14 mouse cellular contexts compared by ENCODE assay signal in genomic region chr3:132017485-132018261, GRCm38 (mm10).
DNase-seq lines count a peak whose midpoint lies in the region; ATAC-seq and TF ChIP-seq lines count a peak whose summit lies in the region.
"Had no signal": no experiment of that assay in that cellular context is flagged by ENCODE, and none has a peak within 500 bp of the region (broad histone marks: within the 10 kb centered on the region; RNA-seq: fewer than 3 reads in every experiment).

No protein-coding gene starts in this region.

- peaks cover 20% of the 10 kb centered on the region for H3K4me1 ChIP-seq in forebrain, embryonic 14.5 days (ENCODE audit: control insufficient read depth, insufficient read depth, low read length)
- peaks cover 3% of the 10 kb centered on the region; the same call in 1 of the 2 replicates for H3K4me1 ChIP-seq in hindbrain, postnatal 0 days (ENCODE audit: insufficient read depth, low read length)
- peaks cover 25% of the 10 kb centered on the region for H3K4me1 ChIP-seq in neural tube, embryonic 13.5 days (replicated peaks)

- H3K9ac ChIP-seq in forebrain, embryonic 14.5 days (ENCODE audit: low read length) = peak overlapping the region; percentile 17; the same call in 1 of the 2 replicates
- no peak overlapping the region for H3K9ac ChIP-seq in hindbrain, postnatal 0 days (replicated peaks; ENCODE audit: low read length)
- peak overlapping the region; percentile 31; the same call in 1 of the 2 replicates for H3K9ac ChIP-seq in neural tube, embryonic 13.5 days
- H3K9ac ChIP-seq: embryonic facial prominence, embryonic 13.5 days; liver, embryonic 14.5 days had no signal

- DNase-seq in embryo, embryonic 10.5 days (ENCODE audit: low spot score) = peak; percentile 59
- peak; percentile 42 for DNase-seq in forebrain, embryonic 14.5 days (ENCODE audit: low spot score)
- peak; percentile 20 for DNase-seq in hindbrain, postnatal 0 days (ENCODE audit: low spot score)
- no peak for DNase-seq in thymus, postnatal 36 days
- DNase-seq in left cerebral cortex, adult 18-20 months (ENCODE audit: low spot score in 2 of 2) = no peak
- DNase-seq: cerebellum, adult 9-10 months; kidney, adult 8-10 months; lung, postnatal 36 days had no signal

- ATAC-seq in forebrain, embryonic 14.5 days = peak; percentile 45; the same call in 1 of the 2 replicates
- peak; percentile 38; the same call in 1 of the 2 replicates for ATAC-seq in hindbrain, postnatal 0 days
- 0 out of 2 replicates have a peak, but pooled peaks have one; percentile 52 for ATAC-seq in neural tube, embryonic 13.5 days (ENCODE audit: low read depth)
- no peak for ATAC-seq in granulocyte monocyte progenitor cell, adult 5-6 weeks (replicated peaks; ENCODE audit: poor library complexity, severe bottlenecking)
- ATAC-seq in CD4-positive, CD25-positive, alpha-beta regulatory T cell, adult 4 months = no peak

- no peak overlapping the region; the same call in 1 of the 2 replicates for H3K4me2 ChIP-seq in forebrain, embryonic 14.5 days (ENCODE audit: low read length)
- H3K4me2 ChIP-seq in hindbrain, postnatal 0 days (ENCODE audit: low read depth, low read length) = no peak overlapping the region
- H3K4me2 ChIP-seq in neural tube, embryonic 13.5 days = peak overlapping the region; percentile 32
- H3K4me2 ChIP-seq: embryonic facial prominence, embryonic 13.5 days had no signal

- WGBS in forebrain, embryonic 14.5 days = 9% methylated on average over 15 of the region's 15 CpGs
- WGBS in hindbrain, postnatal 0 days = 17% methylated on average over 15 of the region's 15 CpGs
- WGBS in neural tube, embryonic 13.5 days = 19% methylated on average over 15 of the region's 15 CpGs

- no peaks in the 10 kb centered on the region for H3K36me3 ChIP-seq in forebrain, embryonic 14.5 days (ENCODE audit: control insufficient read depth, insufficient read depth, low read length)
- H3K36me3 ChIP-seq in hindbrain, postnatal 0 days (ENCODE audit: insufficient read depth, low read length) = no peaks in the 10 kb centered on the region
- no peaks in the 10 kb centered on the region for H3K36me3 ChIP-seq in neural tube, embryonic 13.5 days
- H3K36me3 ChIP-seq: embryonic facial prominence, embryonic 13.5 days; limb, embryonic 10.5 days had no signal

- no peaks in the 10 kb centered on the region for H3K27me3 ChIP-seq in forebrain, embryonic 14.5 days (replicated peaks; ENCODE audit: control insufficient read depth, insufficient read depth, low read length)
- H3K27me3 ChIP-seq in hindbrain, postnatal 0 days (ENCODE audit: insufficient read depth, low read length) = no peaks in the 10 kb centered on the region
- no peaks in the 10 kb centered on the region for H3K27me3 ChIP-seq in neural tube, embryonic 13.5 days
- H3K27me3 ChIP-seq: embryonic facial prominence, embryonic 13.5 days had no signal

- H3K9me3 ChIP-seq in forebrain, embryonic 14.5 days (replicated peaks; ENCODE audit: control insufficient read depth, low read length) = no peaks in the 10 kb centered on the region
- H3K9me3 ChIP-seq in hindbrain, postnatal 0 days (ENCODE audit: low read length) = no peaks in the 10 kb centered on the region
- H3K9me3 ChIP-seq in neural tube, embryonic 13.5 days = no peaks in the 10 kb centered on the region
- H3K9me3 ChIP-seq: embryonic facial prominence, embryonic 13.5 days; limb, embryonic 10.5 days had no signal

- no peak overlapping the region for H3K4me3 ChIP-seq in forebrain, embryonic 14.5 days (ENCODE audit: low read depth, low read length)
- H3K4me3 ChIP-seq in hindbrain, postnatal 0 days (ENCODE audit: low read length) = no peak overlapping the region
- no peak overlapping the region for H3K4me3 ChIP-seq in neural tube, embryonic 13.5 days
- H3K4me3 ChIP-seq: embryonic facial prominence, embryonic 13.5 days; limb, embryonic 10.5 days had no signal

- TF ChIP-seq CTCF in hindbrain, postnatal 0 days (IDR thresholded peaks at IDR 0.05; ENCODE audit: low read depth) = no peak

- peak overlapping the region; percentile 21; the same call in 1 of the 2 replicates for H3K27ac ChIP-seq in forebrain, embryonic 14.5 days (ENCODE audit: low read depth, low read length)
- H3K27ac ChIP-seq in hindbrain, postnatal 0 days = no peak overlapping the region
- no peak overlapping the region for H3K27ac ChIP-seq in neural tube, embryonic 13.5 days (replicated peaks)
- H3K27ac ChIP-seq: embryonic facial prominence, embryonic 13.5 days; limb, embryonic 10.5 days; liver, embryonic 14.5 days had no signal

Comparison
In these comparisons a context has a peak if more than half of its experiments do, and no peak if none do; other contexts are left out.
1. DNase-seq: peak in embryo, embryonic 10.5 days (single experiment), forebrain, embryonic 14.5 days (single experiment) and hindbrain, postnatal 0 days (single experiment); none in thymus, postnatal 36 days (0 of 2) and left cerebral cortex, adult 18-20 months (0 of 2).
2. ATAC-seq: peak in forebrain, embryonic 14.5 days (single experiment), hindbrain, postnatal 0 days (single experiment) and neural tube, embryonic 13.5 days (single experiment); none in granulocyte monocyte progenitor cell, adult 5-6 weeks (single experiment) and CD4-positive, CD25-positive, alpha-beta regulatory T cell, adult 4 months (single experiment).